Mouse (Mus musculus) embryo, embryonic 9.5 days (tissue): ENCODE results near the gene Pde11a.

Experiments
- DNase-seq: peaks from one replicate; pipeline ENCODE4 v3.0.0-alpha.2; 2017; ENCODE audit errors: extremely low spot score

Gene Pde11a

GRCm38 (mm10) chr2:76338215-76339156 lies at the start of gene Pde11a:
Gene Pde11a (minus strand): TSS chr2:76338774.
- DNase-seq, result peak; percentile 31

- DNase-seq, result no peak
These were observed 48.0 kb upstream of the Pde11a start for GRCm38 (mm10) chr2:76386531-76386930.

- DNase-seq, result no peak
These were observed 40.1 kb upstream of the Pde11a start for GRCm38 (mm10) chr2:76378646-76379045.

GRCm38 (mm10) chr2:76374544-76375206 lies 36.1 kb upstream of the Pde11a start:
- DNase-seq, result no peak

GRCm38 (mm10) chr2:76372244-76372643 lies 33.7 kb upstream of the Pde11a start:
- no peak for DNase-seq

- no peak for DNase-seq
These were observed 32.0 kb upstream of the Pde11a start for GRCm38 (mm10) chr2:76370656-76370922.

- DNase-seq, result peak; percentile 86
These were observed 31.5 kb upstream of the Pde11a start, which contains the start of gene Rbm45 for GRCm38 (mm10) chr2:76369821-76370655. Gene Rbm45 (plus strand): TSS chr2:76369984.

- no peak for DNase-seq
These were observed 30.5 kb upstream of the Pde11a start for GRCm38 (mm10) chr2:76368861-76369660.

GRCm38 (mm10) chr2:76367188-76367922 lies 28.8 kb upstream of the Pde11a start:
- peak; percentile 75 for DNase-seq

- DNase-seq, result no peak
These were observed 27.2 kb upstream of the Pde11a start for GRCm38 (mm10) chr2:76365811-76366210.

- DNase-seq, result peak; percentile 15
These were observed 23.5 kb upstream of the Pde11a start for GRCm38 (mm10) chr2:76362111-76362510.

GRCm38 (mm10) chr2:76360226-76360625 lies 21.7 kb upstream of the Pde11a start, which contains the start of gene Cyct:
Gene Cyct (minus strand): TSS chr2:76360450.
- no peak for DNase-seq

GRCm38 (mm10) chr2:76347839-76348238 lies 9.3 kb upstream of the Pde11a start:
- no peak for DNase-seq

- no peak for DNase-seq
These were observed 3.6 kb upstream of the Pde11a start for GRCm38 (mm10) chr2:76342146-76342545.

- DNase-seq, result no peak
These were observed 4.0 kb downstream of the Pde11a start for GRCm38 (mm10) chr2:76334596-76334995.

- no peak for DNase-seq
These were observed 6.3 kb downstream of the Pde11a start for GRCm38 (mm10) chr2:76332161-76332805.

- no peak for DNase-seq
These were observed 8.5 kb downstream of the Pde11a start for GRCm38 (mm10) chr2:76330081-76330480.

GRCm38 (mm10) chr2:76326161-76326560 lies 12.4 kb downstream of the Pde11a start:
- no peak for DNase-seq

- no peak for DNase-seq
These were observed 14.1 kb downstream of the Pde11a start for GRCm38 (mm10) chr2:76324463-76324862.
